Mouse (Mus musculus): Measurements from ENCODE around the gene Cntd1. TPM values are rescaled to one million over a fixed set of nuclear protein-coding genes. Genes with fewer than 3 reads are reported as not detected.
A peak's percentile ranks its signal among the peaks of the same experiment; 100 is the strongest.

Gene Cntd1
- total RNA-seq (2018; cell fraction: chromatin; rRNA removed) = under 1 TPM in 10 of 26 experiments, not detected in 16; 0.25 to 0.94 (median 0.46) TPM
- under 1 TPM in 22 of 26 experiments, not detected in 4; 0.05 to 0.22 (median 0.11) TPM for total RNA-seq (2018; cell fraction: cytosol; rRNA removed)
- 1 to 10 TPM in 2 of 26 experiments, under 1 TPM in 7, not detected in 17; 0.24 to 1.7 (median 0.41) TPM for total RNA-seq (2018; cell fraction: nucleus; rRNA removed)
- 0.17 to 0.29 TPM in 2 of 3 replicates, not detected in the other for polyA plus RNA-seq (2018)

- peak within 1 kb of the TSS; percentile 86 for H3K4me3 ChIP-seq (ENCODE audit: inconsistent target)
- no peaks in the 10 kb centered on the region for H3K36me3 ChIP-seq (ENCODE audit: inconsistent target)
- peaks cover 14% of the 10 kb centered on the region for H3K79me2 ChIP-seq (ENCODE audit: inconsistent target)
- peak within 1 kb of the TSS; percentile 50 for H3K27ac ChIP-seq
- 6% methylated on average over 45 of the region's 45 CpGs for WGBS (ENCODE audit: missing documents)
Observed at GRCm38 (mm10) chr11:101278223-101279192, at the start of gene Cntd1, which contains the start of gene Coa3. TSS of gene Cntd1 (plus strand) at chr11:101279012. TSS of gene Coa3 (minus strand) at chr11:101279114.

GRCm38 (mm10) chr11:101229361-101229900, 49.4 kb upstream of the Cntd1 start:
- 66% methylated on average over 8 of the region's 8 CpGs for WGBS (ENCODE audit: missing documents)
- no peak overlapping the region for H3K27ac ChIP-seq
- no peaks in the 10 kb centered on the region for H3K36me3 ChIP-seq (ENCODE audit: inconsistent target)
- peaks cover 15% of the 10 kb centered on the region for H3K79me2 ChIP-seq (ENCODE audit: inconsistent target)
- H3K4me3 ChIP-seq (ENCODE audit: inconsistent target) = no peak overlapping the region

GRCm38 (mm10) chr11:101230061-101230511, 48.7 kb upstream of the Cntd1 start:
- no peaks in the 10 kb centered on the region for H3K36me3 ChIP-seq (ENCODE audit: inconsistent target)
- WGBS (ENCODE audit: missing documents) = 84% methylated on average over 2 of the region's 2 CpGs
- H3K4me3 ChIP-seq (ENCODE audit: inconsistent target) = no peak overlapping the region
- peaks cover 9% of the 10 kb centered on the region for H3K79me2 ChIP-seq (ENCODE audit: inconsistent target)
- no peak overlapping the region for H3K27ac ChIP-seq

- H3K36me3 ChIP-seq (ENCODE audit: inconsistent target) = no peaks in the 10 kb centered on the region
- peaks cover 4% of the 10 kb centered on the region for H3K79me2 ChIP-seq (ENCODE audit: inconsistent target)
- no peak overlapping the region for H3K27ac ChIP-seq
- peak overlapping the region; percentile 47; the same call in 1 of the 2 replicates for H3K4me3 ChIP-seq (ENCODE audit: inconsistent target)
- WGBS (ENCODE audit: missing documents) = 93% methylated on average over 5 of the region's 5 CpGs
Observed at GRCm38 (mm10) chr11:101230526-101230925, 48.3 kb upstream of the Cntd1 start.

- WGBS (ENCODE audit: missing documents) = 9% methylated on average over 17 of the region's 18 CpGs
- peak overlapping the region; percentile 47 for H3K4me3 ChIP-seq (ENCODE audit: inconsistent target)
- no peaks in the 10 kb centered on the region for H3K36me3 ChIP-seq (ENCODE audit: inconsistent target)
- no peaks in the 10 kb centered on the region for H3K79me2 ChIP-seq (ENCODE audit: inconsistent target)
- peak overlapping the region; percentile 74 for H3K27ac ChIP-seq
Observed at GRCm38 (mm10) chr11:101230991-101231871, 47.6 kb upstream of the Cntd1 start.

GRCm38 (mm10) chr11:101232010-101232839, 46.6 kb upstream of the Cntd1 start:
- peak overlapping the region; percentile 47 for H3K4me3 ChIP-seq (ENCODE audit: inconsistent target)
- H3K36me3 ChIP-seq (ENCODE audit: inconsistent target) = no peaks in the 10 kb centered on the region
- WGBS (ENCODE audit: missing documents) = 33% methylated on average over 6 of the region's 6 CpGs
- H3K79me2 ChIP-seq (ENCODE audit: inconsistent target) = no peaks in the 10 kb centered on the region
- peak overlapping the region; percentile 74 for H3K27ac ChIP-seq

GRCm38 (mm10) chr11:101233240-101233639, 45.6 kb upstream of the Cntd1 start:
- H3K36me3 ChIP-seq (ENCODE audit: inconsistent target) = no peaks in the 10 kb centered on the region
- H3K4me3 ChIP-seq (ENCODE audit: inconsistent target) = no peak overlapping the region
- H3K27ac ChIP-seq = no peak overlapping the region
- WGBS (ENCODE audit: missing documents) = 100% methylated on average over 1 of the region's 1 CpGs
- no peaks in the 10 kb centered on the region for H3K79me2 ChIP-seq (ENCODE audit: inconsistent target)

GRCm38 (mm10) chr11:101234124-101234523, 44.7 kb upstream of the Cntd1 start:
- no peaks in the 10 kb centered on the region for H3K79me2 ChIP-seq (ENCODE audit: inconsistent target)
- H3K27ac ChIP-seq = no peak overlapping the region
- H3K4me3 ChIP-seq (ENCODE audit: inconsistent target) = no peak overlapping the region
- no peaks in the 10 kb centered on the region for H3K36me3 ChIP-seq (ENCODE audit: inconsistent target)

GRCm38 (mm10) chr11:101235429-101235828, 43.4 kb upstream of the Cntd1 start:
- Histone ChIP-seq H3K36me3 (ENCODE audit: inconsistent target) (no peaks in the 10 kb centered on the region), H3K79me2 (ENCODE audit: inconsistent target) (no peaks in the 10 kb centered on the region), H3K27ac (no peak overlapping the region), H3K4me3 (ENCODE audit: inconsistent target) (no peak overlapping the region)

- WGBS (ENCODE audit: missing documents) = 95% methylated on average over 5 of the region's 5 CpGs
- no peak overlapping the region for H3K27ac ChIP-seq
- no peaks in the 10 kb centered on the region for H3K36me3 ChIP-seq (ENCODE audit: inconsistent target)
- H3K4me3 ChIP-seq (ENCODE audit: inconsistent target) = no peak overlapping the region
- no peaks in the 10 kb centered on the region for H3K79me2 ChIP-seq (ENCODE audit: inconsistent target)
Observed at GRCm38 (mm10) chr11:101236782-101237181, 42.0 kb upstream of the Cntd1 start.

GRCm38 (mm10) chr11:101238071-101238647, 40.7 kb upstream of the Cntd1 start:
- no peaks in the 10 kb centered on the region for H3K36me3 ChIP-seq (ENCODE audit: inconsistent target)
- H3K4me3 ChIP-seq (ENCODE audit: inconsistent target) = no peak overlapping the region
- no peak overlapping the region for H3K27ac ChIP-seq
- WGBS (ENCODE audit: missing documents) = 86% methylated on average over 5 of the region's 5 CpGs
- H3K79me2 ChIP-seq (ENCODE audit: inconsistent target) = no peaks in the 10 kb centered on the region

- Histone ChIP-seq H3K4me3 (ENCODE audit: inconsistent target) (no peak overlapping the region), H3K27ac (no peak overlapping the region), H3K79me2 (ENCODE audit: inconsistent target) (no peaks in the 10 kb centered on the region), H3K36me3 (ENCODE audit: inconsistent target) (no peaks in the 10 kb centered on the region)
- 90% methylated on average over 4 of the region's 4 CpGs for WGBS (ENCODE audit: missing documents)
Observed at GRCm38 (mm10) chr11:101245071-101245470, 33.7 kb upstream of the Cntd1 start.
